Mouse (Mus musculus): ENCODE measurements around the gene Rock2.

Gene Rock2

DNA sequence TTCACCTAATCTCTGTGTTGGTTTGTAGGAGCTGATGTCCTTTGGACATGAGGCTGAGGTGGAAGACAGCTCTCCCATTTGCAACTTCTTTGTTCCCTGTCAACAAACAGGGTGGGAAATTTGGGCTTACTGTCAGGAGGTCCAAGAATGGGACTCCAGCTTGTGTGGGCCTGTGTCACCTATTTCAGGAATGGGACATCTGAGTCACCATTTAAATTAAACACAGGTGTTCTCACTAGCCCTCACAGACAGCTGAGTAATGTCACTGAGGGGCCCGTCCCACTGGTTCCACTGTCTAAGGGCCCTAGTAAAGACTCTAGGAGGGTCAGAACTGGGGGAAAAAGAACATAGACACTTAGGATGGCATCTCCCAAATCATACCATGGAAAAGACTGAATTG lies 22.7 kb upstream of the Rock2 start:
- no peak for DNase-seq (ENCODE audit: low spot score)

DNA sequence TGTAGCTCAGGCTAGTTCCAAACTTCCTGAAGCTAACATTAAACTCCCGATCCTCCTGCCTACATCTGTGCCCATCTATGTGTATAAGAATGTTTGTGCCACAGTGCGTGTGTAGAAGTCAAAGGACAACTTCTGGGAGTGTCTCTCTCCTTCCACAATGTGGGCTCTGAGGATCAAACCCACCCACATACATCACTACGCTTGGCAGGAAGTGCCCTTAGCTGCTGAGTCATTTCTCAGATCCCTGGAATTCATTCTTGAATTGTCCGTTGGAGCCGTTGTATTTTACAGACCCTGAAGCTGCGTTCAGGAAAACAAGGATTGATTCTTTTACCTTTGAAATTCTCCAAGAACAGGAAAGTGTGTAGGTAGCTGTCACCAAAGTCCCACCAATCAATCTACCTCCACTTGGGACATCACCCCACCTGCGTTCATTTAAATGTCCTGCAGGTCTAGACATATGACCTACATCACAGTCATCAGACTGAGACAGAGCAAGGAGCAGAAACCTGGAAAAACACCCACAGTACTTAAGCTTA lies 21.7 kb upstream of the Rock2 start:
- DNase-seq (ENCODE audit: low spot score), result no peak

DNA sequence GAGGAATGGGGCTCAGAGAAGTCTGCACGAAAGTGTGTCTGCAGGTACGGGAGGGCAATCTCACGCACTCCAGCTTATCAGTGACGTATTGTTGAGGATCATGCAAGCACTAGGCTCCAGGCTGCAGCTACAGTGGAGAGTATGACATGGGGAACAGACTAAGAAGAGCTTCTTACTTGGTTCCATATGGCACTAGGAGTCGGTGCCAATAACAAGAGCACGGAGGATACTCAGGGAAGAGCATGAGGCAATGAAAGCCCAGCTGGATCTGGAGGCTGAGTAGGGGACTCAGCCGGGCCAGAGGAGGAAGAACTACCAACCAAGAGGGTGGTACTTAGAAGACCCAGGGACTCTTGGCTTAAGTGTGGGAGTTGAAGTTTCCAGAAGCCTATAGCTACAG lies 21.1 kb upstream of the Rock2 start:
- no peak for DNase-seq (ENCODE audit: low spot score)

DNA sequence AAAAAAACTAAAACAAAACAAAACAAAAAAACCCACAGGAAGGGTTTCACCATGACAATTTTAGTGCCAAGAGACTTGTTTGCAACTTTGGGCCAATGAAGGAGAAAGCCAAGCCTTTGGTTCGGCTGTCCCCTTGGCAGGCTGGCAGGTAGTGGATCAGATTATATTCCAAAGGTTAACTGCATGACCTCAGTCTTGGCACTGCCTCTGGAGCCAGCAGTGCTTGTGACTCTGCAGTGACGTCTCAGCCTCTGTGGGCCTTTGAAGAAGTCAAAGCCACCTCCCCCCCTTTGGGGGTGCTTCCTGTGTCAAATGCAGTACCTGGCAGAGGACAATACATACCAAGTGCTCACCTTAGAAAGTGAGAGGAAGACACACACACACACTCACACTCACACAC lies 20.6 kb upstream of the Rock2 start:
- DNase-seq (ENCODE audit: low spot score), result peak; percentile 31

DNA sequence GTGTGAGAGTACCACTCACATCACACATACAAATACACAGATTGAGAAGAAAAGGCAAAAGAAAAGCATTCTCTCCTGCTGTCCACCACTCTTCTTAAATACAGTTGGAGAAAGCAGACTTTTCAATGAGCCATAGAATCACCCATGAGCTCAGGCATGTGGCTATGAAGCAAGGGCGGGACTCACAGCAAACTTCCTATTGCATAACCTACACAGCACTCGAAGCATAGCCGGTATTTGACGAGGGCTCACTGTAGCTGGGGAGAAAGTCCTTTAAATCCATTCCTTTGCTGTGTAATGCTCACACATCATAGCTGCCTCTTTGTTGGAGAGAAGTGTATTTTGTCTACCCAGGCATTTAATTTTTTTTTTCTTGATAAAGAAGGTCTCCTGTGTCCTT lies 19.4 kb upstream of the Rock2 start:
- DNase-seq (ENCODE audit: low spot score), result no peak

DNA sequence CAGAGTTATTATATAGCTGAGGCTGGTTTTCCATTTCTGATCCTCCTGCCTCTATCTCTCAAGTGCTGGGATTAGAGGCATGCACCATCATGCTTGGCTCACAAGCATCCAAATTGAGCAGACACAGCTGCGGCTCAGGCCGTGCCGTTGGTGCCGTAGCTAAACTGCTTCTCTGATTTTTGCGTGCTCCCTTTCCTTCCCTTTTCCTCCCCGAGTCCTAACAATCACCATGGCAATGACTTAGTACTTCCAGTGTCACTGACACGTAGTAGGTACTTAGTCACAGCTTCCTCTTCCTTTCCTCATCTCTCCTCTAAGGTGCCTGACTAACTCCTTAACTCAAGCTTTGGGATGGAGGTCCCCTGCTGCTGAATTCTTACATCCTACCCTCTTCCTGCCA lies 19.0 kb upstream of the Rock2 start:
- DNase-seq (ENCODE audit: low spot score), result no peak

DNA sequence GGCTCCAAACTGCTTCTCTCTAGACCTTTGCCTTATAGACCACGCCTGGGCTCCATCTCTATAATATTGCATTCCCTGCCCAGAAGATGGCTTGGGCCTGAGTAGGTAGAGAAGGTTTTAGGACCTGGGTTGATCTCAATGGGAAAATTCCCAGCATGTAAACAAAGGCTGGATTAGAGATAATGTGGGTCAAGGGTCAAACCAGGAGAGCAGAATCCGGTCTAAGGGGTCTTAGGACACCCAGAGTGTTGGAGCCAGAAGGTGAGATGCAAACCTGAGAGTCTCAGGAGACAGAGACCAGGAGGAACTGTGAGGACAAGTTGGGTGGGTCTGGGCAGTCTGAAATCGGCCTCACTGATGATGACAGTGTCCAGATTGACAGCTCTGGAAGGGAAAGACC lies 18.0 kb upstream of the Rock2 start:
- no peak for DNase-seq (ENCODE audit: low spot score)

DNA sequence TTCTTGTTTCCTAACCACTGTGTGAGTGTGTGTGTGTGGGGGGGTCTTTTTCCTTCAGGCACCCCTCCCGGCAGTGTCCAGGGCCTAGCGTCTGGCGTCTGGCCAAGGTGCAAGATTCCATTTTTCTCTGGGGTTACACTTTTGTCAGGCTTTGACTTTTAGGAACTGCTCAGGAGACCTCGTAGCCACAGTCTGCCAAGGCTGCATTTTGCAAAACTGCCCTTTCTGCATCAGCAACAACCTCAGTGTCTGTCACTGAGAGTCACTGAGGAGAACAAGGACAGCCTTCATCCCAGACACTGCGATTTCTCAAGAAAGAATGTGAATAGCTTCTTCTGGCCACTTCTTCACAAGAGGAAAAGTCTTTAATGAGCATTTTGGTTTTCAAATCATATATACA lies 17.6 kb upstream of the Rock2 start:
- no peak for DNase-seq (ENCODE audit: low spot score)

DNA sequence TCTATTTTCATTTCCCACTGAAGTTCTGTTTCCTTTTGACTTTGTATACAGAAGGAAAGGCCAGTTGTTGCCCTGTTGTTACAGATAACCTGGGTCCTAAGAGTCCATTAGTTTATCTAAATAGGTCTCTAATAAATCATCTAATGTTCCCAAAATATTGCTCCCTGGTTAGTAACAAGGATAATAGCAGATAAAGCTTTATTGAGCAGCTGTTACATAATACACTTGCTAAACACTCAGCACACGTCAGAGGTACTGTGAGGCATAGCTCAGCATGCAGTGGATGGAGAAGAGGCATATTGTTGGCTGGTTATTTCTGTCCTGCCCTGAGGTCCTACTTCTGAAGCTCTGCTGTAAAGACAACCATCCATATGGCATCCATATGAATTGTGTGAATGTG lies 17.0 kb upstream of the Rock2 start:
- no peak for DNase-seq (ENCODE audit: low spot score)

DNA sequence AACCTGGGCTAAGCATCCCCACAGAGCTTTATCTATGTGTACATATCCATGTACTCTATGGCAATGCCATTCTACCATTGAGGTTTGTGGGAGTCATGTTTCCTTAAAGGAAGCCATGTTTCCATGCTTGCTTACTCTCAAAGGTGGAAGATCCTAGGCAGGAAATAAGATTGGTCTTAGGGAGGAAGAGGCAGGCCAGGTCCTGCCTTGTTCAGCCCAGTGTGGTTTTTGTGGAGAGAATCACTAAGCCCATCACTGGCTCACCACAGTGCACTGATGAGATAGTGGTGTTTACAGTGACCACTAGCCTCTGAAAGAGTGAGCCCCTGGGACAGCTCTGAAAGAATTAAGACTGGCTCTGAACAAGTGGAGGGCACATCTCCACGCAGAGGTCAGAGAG lies 15.3 kb upstream of the Rock2 start:
- DNase-seq (ENCODE audit: low spot score), result no peak

DNA sequence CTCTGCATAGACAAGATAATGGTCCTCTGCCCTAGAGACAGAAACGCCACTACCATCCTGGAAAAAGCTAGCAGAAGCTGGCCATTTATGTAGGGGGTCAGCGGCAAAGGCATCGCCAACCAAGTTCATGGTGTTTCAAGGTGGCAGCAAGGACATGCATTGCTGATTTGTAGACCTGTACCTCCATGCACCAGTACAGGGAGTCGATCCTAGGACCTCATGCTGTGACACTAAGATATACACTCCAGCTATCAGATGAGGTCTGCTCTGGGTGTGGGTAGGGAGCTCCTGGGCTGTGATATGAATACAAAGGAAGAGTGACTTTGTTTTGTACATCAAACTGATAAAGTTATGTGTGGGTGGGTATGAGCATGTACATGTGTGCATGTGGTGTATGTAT lies 14.6 kb upstream of the Rock2 start:
- DNase-seq (ENCODE audit: low spot score), result no peak

DNA sequence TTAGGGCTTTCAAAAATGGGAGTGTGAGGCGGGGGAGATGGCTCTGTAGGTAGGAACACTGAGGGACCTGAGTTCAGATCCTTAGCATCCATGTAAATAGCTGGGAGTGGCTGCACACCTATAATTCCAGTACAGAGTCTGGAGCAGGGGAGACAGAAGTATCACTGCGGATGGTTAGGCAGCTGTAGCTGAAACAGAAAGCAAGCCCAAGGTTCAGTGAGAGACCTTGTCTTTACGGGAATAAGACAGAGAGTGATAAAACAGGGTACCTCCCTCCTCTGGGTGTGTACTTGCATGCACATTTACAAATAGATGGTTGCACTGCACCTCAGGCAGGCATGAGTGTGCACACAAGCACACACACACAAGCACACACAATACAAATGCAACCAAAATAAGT lies 12.3 kb upstream of the Rock2 start:
- no peak for DNase-seq (ENCODE audit: low spot score)

DNA sequence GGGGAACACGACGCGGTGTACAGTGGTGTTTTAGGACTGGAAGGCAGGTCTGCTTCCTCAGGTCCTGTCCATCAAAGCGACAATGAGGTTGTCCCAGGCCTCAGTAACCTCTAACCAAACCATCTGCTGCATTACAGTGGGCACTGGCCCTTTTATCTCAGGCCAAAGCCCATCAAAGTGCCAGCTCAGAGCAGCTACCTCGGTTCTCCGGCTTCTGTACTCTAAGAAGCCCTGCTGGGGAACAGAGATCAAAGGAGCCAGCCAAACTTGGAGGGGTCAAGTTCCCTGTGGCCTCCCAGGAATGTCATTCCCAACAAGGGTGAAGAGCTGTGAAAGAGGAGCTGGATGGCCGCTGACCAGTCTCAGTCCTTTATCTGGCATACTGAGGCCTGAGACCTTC lies 11.6 kb upstream of the Rock2 start:
- DNase-seq (ENCODE audit: low spot score), result no peak

DNA sequence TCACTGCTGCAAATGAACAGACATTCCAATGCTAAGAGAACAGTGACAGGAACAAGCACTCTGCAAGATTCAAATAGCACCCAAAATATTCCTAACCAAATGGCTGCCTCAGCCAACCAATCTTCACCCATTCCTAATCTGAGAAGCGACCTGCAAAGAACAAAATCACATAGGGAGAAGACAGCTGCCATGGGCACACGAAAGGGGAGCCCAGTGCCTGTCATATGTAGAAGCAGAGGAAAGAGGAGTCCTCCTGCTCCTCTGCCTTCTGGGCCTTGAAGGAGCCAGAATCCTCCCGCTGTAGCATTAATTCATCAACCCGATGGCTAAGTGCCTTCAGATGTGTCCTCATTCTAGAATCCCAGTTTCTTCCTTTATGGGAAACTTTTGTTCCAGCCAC lies 10.2 kb upstream of the Rock2 start:
- DNase-seq (ENCODE audit: low spot score), result no peak

DNA sequence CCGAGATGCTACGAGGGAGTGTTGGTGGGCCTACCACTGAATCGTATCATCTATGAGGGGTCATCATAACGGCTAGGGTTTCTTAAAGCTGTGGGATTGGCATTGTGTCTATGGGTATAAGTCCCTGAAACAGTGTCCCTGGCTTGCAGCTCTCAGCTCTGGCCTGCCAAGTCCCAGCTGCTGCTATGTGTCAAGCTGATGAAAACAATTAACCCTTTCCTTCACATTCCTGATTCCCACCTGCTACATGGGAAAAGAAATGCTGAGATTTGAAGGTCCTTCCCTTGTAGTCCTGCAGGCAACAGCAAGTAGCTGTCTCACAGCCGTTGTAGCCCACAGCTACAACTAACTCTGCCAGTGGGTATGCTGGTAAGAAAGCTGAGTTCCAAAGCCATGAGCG lies 8.3 kb upstream of the Rock2 start:
- DNase-seq (ENCODE audit: low spot score), result no peak

DNA sequence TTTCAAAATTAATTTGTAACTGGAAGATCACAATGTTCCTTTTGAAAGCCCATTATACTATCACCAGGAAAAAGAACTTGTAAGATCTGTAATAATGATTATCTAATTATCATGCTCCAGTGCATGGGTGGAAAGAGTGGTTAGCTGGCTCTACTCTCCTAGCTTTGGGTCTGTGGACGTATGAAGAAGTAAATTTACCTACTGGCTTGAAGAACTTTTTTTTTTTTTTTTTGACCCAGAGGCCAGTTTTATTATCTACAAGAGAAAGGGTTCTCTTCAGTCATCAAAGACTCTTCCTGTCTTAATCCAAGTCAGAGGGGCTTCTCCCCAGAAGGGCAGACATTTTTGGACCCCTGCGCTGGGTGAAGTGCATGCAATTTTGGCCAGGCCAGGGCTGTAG lies 1.7 kb upstream of the Rock2 start:
- DNase-seq (ENCODE audit: low spot score), result no peak

DNA sequence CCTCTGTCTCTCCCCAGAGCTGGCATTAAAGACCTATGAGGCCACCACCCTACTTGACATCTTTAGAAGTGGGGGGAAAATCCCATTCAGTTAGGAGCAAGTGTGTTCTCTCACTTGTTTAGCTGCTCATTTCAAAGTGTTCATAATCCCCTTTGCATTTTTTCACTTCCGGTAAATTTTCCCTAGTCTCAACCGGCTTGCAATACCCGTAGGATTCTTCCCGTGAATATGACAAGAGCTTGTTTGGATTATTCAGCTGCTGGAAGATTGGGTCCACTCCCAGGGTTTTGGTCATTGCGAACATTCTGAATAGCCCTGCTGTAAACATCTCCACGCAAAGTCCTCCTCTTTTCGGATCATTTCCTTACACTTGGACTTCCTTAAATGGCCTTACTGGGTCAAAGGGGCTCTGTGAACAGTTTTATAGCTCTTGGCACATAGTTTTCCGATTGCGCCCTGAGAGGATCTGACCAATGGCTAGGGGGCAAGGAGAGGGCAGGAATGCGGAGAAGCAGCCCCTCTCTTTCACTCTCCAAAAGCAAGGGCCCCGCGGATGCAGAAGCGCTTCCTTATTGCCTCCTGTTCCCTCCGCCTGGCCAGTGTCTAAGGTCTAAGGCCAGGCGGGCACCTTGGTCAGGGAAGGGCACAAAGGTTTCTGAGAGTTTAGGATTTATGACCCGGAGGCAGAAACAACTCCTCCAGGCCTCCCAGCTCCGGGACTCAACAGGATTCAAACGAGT lies 869 bp upstream of the Rock2 start:
- DNase-seq (ENCODE audit: low spot score), result peak; percentile 64

DNA sequence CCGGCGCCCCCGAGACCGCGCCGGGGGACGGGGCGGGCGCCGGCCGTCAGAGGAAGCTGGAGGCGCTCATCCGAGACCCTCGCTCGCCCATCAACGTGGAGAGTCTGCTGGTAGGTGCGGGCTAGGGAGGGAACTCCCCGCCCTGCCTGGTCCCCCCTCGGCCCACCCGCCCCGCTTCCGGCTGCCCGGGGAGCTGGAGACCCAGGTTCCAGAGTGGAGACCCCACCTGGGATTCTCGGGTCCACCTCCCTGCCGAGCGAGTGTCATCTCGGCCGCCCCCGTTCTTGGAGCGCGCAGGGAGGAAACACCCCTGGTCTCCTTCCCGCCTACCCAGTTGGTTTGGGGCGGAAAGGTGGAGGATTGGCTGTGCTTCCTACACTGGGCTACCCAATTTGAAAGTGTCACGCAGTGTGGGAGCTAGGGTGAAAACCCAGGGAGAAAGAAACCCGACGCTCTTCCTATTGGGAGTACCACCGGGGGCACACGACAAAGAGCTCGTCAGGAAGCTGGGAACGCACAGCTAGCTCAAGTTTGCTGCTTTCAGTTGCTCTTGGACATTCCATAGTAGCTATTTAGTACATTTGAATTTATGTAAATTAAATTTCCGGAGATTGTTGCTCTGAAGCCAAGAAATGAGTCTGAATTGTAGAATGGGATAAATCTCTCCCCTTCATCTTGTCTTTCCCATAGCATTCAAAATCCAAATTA lies 680 bp downstream of the Rock2 start:
- peak; percentile 37 for DNase-seq (ENCODE audit: low spot score)

DNA sequence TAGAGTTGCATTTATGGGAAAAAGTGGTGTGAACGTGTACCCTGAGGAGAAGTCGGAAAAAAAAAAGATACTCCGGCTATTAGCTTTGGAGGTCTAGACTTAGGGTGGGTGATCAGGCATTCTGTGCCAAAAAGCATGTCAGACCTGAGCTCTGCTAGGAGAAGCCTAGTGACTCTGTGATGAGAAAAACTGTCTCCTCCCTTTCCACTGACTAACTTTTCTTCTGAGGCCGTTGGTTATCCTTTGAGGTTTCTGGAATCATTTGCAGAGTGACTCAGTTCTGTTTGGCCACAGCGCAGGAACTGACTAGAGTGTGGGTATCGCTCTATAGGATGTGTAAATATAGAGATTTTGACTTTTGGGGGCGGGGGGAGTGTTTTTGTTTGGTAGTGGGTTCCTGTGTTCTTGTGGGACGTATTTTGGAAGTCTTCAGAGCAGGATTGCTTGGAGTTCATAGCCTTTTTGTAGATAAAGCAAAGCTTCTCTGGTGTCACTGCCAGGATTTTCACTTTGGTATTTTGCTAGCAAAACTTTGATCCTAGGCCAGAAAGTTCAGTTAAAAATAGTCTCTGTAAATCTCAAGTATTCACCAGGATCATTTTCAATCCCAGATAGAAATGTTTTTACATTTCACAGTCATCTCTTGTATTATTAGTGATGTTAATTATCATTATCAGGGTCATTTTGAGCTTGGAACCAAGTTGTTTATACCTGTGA lies 1.5 kb downstream of the Rock2 start:
- DNase-seq (ENCODE audit: low spot score), result no peak

DNA sequence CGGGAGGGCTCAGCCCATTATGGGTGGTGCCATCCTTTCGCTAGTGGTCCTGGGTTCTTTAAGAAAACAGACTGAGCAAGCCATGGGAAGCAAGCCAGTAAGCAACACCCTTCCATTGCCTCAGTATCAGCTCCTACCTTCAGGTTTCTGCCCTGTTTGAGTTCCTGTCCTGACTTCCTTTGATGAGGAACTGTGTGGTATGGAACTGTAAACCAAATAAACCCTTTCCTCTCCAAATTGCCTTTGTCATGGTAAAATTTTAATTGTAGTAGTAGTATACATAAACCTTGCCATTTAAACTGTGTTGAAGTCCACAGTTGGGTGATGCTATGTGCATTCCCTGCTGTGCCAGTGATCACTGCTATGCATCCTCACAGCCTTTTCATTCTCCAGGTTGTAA lies 2.5 kb downstream of the Rock2 start:
- DNase-seq (ENCODE audit: low spot score), result no peak

DNA sequence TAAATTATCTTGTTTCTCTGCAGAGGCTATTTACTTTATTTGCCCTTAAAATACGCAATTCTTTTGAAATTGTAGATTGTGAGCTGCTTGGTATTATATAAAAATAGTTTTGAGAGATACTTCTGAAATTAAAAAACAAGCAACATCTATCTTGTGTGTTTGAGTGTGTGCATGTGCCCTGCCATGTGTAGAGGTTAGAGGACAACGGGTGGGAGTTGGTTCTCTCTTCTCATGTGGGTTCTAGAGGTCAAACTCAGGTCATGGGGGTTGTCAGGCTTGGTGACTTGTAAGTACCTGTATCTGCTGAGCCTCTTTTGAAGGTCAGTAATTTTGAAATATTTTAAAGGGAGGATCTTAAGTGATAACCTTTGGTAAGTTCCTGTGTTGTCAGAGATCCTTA lies 3.5 kb downstream of the Rock2 start:
- no peak for DNase-seq (ENCODE audit: low spot score)

DNA sequence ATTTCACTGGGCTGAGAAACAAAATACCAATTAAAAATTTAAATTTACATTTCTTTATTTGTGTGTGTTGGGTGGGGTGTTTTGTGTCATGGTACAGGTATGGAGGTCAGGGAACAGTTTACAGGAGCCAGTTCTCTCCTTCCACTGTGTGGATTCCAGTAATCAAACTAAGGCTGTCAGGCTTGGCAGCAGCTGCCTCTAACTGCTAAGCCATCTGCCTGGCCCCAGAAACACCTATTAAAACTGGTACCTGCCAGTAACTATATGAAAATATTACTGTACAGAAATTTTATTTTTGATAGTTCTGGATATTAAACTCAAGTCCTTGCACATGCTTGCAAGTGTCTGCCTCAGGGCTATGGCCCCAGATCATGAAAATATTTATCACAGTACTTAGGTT lies 4.1 kb downstream of the Rock2 start:
- no peak for DNase-seq (ENCODE audit: low spot score)

DNA sequence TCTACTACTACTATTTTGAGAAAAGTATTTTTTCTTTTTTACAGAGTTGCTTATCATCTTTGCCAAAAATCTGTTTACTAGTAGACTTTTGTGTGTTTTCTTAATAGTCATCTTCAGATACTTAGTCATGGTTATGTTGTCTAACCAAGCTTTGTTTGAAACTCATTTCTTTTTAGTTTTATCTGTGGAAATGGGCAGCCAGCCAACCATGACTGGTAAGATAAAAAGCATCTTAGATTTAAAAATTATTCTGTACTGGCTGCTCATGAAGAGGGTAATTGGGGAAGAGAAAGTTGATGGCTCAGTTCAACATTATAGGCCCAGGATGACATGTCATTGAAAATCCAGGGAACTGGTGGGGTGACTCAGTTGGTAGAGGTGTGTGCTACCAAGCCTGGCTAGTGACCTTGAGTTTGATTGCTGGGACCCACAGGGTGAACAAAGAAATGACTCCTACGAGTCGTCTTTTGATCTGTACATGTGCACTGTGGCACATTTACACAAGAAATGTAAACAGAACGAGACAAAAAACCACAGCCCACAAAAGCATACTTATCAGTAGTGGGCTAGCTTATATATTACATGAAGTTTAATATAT lies 6.0 kb downstream of the Rock2 start:
- DNase-seq (ENCODE audit: low spot score), result no peak
